Mouse (Mus musculus) c-Kit-negative CD71-positive TER-119-positive erythroid progenitor cells, embryonic 14.5 days (primary cell): ENCODE results near the gene Spink4.

Experiments used
- DNase-seq: peaks from one replicate; pipeline ENCODE4 v3.0.0-alpha.2; 2013; ENCODE audit warnings: low read depth, low spot score

Gene Spink4

DNA sequence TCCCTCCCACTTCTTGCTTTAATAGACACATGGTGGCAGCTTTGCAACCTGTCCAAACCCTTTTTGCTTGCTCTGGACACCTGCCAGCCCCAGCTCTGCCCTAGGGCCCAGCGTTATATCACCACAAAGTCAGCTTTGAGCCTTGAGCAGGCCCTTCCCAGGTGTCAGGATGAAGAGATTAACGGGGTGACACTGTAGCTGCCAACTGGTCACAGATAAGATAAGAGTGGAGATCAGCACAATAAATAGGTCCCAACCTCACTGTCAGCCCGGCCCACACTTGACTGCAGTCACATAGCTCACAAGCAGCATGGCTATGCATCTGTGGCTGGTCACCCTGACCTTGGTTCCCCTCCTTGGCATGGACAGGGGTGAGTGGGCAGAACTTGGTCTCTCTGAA, at the start of gene Spink4:
Gene Spink4, plus strand, starts transcription at position 268 of the 400 bp plus-strand sequence.
- no peak for DNase-seq

DNA sequence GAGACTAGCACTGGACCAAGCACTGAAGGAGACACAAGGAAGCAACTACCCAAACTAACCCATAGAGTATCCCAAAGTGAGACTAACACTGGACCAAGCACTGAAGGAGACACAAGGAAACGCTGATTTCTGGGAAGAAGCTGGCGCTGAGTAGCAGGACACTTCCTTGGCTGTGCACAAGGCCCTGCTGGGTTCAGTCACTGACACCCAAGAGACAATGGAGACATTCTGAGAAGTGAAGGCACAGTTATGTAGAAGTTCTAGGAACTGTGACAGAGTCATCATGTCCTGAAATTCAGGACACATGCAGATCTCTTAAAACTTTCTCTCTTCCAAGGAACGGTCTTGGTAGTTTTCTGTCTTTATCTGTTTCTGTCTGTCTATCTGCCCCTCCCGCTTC, 49.6 kb upstream of the Spink4 start:
- DNase-seq: no peak

DNA sequence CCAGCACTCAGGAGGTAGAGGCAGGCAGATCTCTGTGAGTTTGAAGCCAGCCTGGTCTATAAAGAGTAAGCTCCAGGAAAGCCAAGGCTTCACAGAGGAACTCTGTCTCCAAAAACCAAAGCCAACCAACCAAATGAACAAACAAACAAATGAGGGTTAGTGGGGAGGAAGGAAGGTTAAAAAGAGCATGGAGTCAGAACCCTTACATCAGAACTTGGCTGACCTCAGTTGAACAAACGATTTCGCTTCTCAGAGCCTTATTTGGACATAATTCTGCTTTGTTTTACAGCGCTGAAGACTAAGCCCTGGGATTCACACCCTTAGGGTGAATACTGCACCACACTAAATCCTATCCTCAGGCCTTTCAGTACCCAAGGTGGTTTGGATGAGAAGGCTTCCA, 47.7 kb upstream of the Spink4 start:
- no peak for DNase-seq

DNA sequence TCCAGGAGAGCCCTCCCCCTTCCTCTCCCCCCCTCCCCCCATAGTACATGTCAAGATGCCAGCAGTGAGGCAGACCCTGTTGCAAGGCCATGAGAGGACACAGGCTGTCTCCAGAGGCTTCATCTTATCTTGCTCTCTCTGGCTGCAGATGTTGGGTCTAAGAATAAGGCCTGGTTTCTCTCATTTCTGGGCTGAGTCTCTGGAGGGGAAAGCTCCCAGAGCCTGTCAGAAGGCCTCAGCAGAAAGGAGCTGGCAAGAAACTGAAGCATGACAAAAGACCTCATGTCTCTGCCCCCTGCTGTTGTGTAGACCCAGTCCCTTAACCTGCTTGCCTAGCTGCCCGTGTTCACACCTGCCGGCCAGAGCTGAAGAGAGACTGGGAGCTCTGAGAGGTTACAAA, 46.5 kb upstream of the Spink4 start:
- DNase-seq: no peak

DNA sequence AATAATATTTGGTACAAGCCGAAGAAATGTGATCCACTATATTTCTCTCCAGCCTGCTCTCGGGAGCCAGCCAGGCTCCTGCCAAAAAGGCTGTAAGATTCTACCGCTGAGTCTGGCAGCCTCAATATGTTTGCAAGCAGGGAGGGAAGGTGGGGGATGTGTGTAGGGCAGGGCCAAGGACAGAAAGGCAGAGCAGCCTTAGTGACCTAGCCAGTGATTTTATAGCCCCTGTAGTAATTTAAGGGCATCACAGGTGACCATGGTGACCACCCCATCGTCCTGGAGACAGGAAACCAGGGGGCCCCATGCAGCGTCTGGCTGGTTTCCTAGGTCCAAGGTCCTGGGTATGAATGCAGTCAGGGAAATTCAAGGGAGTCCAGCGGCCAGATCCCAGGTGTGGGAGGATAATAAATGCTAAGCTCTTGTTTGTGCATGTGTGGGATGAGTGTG, 45.7 kb upstream of the Spink4 start:
- no peak for DNase-seq

DNA sequence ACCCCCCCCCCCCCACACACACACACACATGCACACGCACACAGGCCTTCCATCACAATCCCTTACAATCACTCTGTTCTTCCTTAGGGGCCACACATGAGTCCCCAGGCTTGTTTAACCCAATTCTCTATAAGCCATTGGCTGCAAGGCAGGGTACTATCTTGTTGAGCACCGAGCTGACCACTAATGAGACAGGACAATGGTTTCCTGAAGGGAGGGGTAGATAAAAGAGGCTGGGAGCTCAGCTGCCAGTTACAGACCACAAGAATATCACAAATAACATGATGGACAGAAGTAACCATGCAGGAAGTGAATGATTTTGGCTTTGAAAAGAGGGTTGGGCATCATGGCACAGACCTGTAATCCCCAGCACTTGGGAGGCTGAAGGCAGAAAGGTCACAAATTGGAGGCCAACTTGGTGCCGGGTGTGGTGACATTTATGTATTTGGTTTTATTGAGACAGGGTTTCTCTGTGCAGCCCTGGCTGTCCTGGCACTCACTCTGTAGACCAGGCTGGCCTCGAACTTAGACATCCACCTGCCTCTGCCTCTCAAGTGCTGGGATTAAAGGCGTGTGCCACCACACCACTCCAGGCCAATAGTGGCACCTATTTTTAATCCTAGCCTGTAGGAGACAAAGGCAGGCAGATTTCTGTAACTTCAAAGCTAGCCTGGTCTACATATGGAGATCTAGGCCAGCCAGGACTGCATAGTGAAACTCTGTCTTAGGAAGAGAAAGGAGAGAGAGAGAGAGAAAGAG, 44.9 kb upstream of the Spink4 start:
- DNase-seq: no peak

DNA sequence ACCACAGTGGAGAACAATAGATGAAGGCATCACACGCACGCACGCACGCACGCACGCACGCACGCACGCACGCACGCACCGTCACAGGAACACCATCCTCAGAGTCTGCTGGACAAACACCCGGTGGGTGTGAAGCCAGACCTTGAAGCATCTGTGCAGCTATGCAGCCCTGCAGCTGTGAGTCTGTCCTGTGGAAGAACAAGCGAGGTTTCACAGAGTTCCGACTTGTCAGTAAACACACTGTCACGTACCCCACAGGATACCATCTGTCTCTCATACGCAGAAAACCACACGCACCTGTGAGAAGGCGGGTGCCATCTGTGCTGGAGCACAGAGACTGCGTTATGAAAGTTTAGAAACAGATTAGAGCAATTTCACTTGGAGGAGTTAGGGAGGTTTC, 44.0 kb upstream of the Spink4 start:
- no peak for DNase-seq

DNA sequence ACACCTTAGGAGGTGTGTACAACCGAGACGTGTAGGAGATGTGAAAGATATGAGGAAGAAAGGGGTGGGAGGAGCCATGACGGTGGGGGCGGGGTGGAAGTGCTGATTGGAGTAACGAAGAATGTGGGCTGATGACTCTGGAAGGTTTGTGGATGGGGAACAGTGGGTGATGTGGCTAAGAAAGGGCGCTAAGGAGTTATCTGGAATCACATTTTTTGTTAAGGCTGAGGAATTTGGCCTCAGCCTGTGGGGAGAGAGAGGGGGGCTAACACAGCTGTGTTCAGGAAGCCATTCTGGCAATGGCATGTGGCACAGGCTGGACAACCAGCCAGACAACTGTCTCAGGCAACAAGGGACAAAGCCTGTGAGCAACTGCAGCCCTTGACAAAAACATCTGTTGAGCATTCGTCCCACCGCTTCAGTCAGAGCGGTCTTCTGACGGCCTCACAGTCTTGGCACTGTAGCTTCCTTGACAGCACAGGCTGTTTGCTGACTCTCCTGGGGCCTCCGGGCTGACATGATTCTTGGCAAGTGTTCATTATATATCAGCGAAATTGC, 43.0 kb upstream of the Spink4 start:
- DNase-seq: no peak

DNA sequence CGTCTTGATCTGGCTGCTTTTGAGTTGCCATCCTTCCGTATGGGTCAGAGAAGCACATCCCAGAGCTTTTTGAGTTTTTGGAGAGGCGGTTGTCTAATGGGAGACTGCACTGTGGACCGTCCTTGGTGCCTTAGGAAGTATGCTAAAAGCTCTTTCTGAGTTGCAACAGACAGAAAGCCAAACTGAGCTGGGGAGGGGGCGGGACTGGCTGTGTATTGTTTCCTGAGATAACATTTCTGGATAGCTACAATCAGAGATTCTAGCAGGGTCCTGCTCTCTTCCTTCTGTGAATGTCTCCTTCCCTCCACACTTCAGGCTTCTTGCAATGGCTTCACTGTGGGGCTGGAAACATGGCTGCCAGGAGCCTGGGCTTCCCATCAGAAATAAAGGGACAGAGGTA, 42.3 kb upstream of the Spink4 start:
- no peak for DNase-seq

DNA sequence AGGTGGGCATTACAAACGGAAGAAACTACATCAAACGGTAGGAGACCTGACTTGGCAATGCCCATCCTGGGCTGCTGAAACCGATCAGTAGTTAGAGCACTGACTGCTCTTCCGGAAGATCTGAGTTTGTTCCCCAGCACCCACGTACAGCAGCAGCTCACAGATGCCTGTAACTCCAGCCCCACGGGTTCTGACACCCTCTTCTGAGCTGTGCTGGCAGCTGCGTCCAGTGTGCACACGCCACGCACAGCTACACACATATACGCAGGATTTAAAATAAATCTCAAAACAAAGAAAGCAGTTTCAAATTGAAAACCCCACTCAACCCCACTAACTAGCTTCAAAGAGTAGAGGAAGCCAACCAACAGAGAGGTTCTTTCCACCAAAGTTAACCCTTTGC, 36.7 kb upstream of the Spink4 start:
- DNase-seq: no peak

DNA sequence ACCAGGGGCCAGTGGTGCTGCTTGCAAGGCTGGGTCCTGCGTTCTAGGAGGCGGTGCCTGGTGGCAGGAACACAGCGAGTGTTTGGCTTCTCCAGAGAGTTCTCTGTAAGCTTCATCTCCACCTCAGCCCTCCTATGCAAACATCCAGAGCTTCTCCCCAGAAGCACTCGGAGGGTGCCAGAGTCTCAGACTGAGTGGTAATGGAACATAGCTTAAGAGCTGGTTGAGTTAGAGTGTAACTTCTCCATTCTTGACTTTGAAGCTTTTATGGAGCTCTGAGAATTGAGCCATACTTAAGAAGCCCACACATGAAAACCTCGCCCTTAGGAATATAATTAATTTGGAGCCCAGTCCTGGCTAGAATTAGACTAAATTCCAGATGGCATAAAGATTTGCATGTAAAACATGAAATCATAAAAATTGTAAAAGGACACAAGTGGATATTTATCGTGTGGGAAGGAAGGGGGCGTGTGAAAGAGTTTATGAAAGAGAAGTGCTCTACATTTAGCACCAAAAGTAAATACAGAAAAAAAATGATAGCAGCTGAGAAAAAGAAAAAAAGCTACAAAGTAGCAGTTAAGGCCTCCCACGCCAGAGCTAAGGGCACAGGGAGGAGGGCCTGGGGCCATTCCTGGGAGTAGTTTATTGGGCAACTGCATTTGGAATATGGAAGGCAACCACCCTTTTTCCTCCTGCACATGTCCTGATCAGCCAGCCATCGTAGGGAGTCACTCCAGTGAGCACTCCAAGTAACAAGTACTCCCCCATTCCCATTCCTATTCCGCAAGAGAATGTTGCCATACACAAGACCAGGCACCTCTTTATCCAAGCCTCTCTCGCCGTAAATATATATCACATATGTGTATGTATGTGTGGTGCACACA, 35.3 kb upstream of the Spink4 start:
- DNase-seq: no peak

DNA sequence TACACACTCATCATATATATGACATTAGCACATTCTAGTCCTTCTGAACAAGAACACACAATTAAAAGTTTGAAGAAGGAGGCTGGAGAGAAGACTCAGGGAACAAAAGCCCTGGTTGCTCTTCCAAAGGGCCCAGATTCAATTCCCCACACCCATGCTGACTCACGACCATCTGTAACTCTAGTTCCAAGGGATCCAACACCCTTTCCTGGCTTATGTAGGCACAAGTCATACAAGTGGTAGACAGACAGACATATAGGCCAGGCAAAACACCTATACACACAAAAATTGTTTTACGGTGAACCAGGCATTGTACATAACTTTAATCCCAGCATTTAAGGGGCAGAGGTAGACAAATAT, 34.7 kb upstream of the Spink4 start:
- DNase-seq: no peak

DNA sequence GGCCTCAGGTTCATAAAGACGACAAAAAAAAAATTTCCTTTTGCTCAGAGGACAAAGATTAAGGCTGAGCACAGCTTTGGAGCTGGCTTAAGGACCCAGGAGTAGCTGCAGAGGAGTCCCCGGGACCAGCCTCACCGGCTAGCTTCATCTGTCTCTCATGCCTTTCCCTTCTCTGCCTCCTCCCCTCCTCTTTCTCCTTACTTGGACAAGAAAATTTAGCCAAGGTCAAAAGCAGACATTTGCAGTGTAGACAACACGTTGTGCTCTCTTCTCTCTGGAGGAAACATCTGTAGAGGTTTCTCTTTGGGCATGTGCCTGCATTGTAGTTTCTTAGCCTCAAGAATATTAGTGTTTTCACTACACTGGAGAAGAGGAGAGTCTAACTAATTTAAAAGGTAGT, 34.0 kb upstream of the Spink4 start:
- no peak for DNase-seq

DNA sequence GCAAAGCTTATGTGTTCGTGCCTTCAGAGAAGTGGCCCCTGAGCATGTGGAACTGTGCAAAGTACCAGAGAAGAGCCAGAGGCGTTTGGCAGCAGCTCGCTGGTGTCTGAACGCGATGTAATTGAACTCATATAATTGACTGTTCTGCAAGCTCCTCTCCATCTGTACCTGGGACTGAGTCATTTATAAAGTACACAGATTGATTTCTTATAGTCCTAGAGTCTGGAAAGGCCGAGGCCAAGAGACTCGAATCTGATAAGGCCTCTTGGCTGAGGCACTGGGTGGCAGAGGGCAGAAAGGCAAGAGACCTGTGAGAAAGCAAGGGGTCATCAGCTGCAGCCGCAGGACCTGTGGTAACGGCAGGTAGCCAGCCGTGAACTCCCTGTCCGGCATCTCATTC, 31.0 kb upstream of the Spink4 start:
- DNase-seq: no peak

DNA sequence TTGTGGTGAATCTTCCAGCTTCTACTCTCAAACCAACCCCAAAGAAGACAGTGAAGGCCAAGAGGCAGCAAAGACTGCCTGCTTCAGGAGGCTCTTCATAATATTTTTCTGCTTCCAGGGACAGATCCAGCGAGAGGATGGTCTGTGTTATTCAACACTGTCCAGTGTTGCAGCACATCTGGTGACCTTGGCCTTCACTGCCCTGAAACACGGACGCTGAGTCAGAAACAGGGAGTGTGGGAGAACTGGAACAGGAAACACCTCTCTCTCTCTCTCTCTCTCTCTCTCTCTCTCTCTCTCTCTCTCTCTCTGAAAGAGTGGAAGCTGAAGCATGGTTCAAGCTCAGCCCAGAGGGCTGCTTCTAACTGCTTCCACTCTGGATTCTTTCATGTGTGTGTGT, 30.6 kb upstream of the Spink4 start:
- no peak for DNase-seq

DNA sequence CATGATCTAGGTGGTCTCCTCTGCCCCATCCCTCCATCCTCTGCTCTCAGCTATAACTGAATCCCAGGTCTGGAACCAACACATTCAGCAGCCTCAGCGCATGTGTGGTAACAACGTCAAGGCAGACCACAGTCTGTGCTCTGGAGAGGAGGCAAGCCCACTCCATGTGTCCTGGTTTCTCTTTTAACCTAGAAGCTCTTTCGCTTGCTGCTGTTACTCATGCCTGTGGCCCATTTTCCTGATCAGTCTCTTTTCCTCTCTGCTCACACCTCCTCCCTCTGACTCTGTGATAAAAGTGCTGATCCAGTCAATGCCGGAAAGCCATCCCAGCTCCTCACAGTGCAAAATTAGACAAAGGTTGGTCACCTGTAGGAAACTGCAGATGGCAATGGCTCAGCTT, 29.9 kb upstream of the Spink4 start:
- DNase-seq: no peak

DNA sequence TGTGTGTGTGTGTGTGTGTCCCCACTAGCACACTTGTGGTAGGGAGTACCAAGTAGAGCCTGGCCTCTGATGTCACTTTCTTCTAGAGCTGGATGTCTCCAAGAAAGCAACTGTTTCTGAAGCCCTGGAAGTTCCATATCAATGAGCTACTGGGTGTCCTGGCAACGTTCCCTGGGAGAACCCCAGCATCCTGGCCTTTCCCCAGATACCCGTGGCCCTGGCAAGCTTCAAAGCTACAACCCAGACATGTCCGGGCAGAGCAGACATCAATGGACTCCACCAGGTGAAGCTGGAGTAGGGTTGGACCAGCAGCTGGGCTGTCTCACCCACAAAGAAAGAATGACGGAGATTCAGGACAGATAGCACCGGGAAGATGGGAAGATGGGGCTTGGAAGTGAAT, 28.6 kb upstream of the Spink4 start:
- DNase-seq: no peak

DNA sequence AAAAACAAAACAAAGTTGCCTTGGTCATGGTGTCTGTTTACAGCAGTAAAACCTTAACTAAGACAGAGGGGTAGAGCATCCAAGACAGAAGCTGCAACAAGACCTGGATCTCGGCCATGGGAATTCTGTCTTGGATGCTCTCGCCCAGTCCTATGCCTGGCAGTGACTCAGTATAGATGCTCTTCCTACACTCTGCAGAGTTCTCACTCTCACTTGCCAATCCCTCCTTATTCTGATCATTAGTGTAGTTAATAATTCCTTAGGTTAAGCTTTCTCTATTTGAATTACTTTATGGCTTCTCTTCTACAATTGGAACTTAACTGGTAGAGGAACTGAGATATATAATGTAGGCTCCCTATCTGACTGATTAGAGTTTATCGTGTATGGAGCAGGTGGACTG, 24.7 kb upstream of the Spink4 start:
- DNase-seq: no peak

DNA sequence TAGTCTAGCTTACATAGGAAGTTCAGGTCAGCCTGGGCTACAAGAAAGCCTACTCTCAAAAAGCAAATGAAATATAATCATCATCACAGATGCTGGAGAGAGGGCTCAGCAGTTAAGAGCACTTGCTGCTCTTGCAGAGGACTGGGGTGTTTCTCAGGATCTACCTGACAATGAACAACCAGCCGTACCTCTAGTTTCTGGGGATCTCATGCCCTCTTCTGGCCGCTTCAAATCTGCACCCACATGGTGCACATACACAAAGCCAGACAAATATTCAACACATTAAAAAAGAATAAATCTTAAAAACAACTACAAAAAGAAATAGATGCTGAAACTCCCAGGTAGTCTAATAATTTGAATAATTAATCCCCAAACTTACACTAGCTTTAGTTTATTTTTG, 24.2 kb upstream of the Spink4 start:
- no peak for DNase-seq

DNA sequence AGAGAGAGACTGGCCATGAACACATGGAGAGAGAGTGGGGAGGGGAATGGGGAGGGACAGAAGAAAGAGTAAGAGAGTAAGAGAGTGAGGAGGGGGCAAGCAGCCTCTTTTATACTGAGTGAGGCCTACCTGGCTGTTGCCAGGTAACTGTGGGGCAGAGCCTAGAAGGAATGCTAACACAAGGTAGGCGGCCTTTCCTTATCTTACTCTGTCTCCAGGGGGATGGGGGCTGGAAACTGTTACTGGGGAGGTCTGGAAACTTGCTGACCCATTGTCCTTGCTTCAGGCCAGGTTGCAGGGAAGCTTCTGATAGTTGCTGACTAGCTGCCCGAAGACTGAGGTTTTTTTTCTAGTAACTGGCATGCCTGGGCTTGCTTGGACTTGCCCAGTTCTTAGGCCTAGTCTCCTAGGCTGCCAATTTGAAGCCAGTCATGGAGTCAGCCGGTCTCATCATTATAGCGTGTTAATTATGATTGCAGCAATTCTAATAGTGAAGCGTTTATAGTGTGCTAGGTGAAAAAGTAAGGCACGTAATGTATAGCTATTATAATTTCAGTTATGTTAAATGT, 21.3 kb upstream of the Spink4 start:
- DNase-seq: no peak

DNA sequence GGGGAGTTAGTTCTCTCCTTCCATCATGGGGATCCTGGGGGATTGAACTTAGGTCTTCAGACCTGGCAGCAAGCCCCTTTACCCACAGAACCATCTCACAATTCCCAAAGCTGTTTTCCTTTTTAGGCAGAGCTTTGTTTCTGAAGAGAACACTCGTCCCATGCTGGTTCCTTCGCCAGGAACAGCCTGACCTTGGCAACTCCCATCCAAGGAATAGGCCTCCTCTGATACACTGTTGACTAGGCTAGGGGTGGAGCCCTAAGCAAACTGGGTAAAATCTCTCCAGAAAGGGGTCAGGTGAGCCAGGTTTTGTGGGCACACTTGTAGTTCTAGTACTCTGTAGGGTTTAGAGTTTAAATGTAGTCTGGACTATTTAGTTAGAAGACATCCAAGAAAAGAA, 20.6 kb upstream of the Spink4 start:
- no peak for DNase-seq

DNA sequence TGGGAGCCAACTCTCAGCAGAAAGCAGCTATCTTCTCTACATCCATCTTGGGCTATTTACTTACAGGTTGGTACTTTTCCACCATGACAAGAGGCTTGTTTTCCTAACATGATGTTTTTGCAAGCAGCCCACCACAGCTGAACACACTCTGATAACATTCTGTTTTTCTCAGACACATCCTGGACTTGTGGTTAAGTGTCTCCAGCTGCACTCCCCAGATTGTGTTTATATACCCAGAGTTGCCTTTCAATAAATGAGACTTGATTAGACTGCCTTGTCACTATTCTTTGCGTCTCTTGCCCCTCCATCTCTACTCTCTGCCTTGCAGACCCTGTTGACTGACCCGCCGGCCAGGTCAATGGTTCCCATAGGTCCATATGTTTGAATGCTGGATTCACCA, 19.8 kb upstream of the Spink4 start:
- no peak for DNase-seq

DNA sequence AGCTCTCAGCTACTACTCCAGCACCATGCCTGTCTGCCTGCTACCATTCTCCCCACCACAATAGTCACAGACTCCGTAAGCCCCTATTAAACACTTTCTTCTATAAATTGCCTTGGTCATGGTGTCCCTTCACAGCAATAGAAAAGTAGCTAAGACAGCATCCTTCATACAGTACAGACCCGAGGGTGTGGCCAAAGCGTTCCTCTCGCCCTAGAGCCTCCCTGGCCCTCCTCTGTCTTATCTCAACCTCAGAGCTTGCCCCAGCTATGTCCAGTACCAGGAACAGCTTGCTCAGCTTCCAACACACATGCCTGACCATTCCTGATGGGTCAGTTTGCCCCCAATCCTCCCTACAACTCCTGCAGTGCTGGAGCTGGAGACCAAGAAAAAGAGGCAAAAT, 19.2 kb upstream of the Spink4 start:
- no peak for DNase-seq
